Mouse (Mus musculus): ENCODE measurements around the gene Vdr.

DNA sequence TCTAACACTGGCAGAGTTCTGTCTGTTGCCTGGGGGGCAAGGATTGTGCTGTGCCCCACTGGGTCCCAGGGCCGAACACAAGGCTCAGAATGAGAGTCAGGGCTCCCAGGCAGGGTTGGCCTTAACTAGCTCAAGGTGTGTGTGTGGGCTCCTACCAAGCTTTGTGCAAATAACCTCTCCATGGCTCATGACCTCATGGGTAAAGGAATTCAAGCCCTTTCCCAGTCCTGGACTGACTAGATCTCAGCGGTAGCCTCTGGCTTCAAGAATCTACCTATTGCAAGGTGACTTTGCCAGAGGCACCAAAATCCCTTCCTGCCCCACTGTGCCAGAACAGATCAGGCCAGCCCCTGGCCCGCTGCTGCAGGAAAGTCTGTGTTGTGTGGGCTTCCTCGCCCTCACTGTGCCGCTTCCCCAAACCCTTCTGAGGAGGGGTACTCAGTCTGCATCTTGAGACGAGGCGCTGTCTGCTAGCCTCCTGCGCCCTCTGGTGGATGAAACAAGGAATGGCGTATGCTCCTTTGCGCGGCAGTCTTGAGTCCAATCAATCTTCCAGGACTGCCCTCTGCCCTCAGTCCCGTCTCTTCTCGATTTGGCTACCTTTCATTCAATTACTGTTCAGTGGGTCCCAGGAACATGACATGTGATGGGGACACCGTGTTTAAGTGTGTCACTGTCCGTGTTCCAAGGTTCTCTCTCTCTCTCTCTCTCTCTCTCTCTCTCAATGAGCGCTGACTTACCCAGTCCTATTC is 41.9 kb upstream of the Vdr start:
- TF ChIP-seq CTCF (IDR thresholded peaks at IDR 0.05; ENCODE audit: borderline replicate concordance, insufficient read depth, low read depth, low read length) (peak; percentile 96), POLR2A (IDR thresholded peaks at IDR 0.05; ENCODE audit: borderline replicate concordance, insufficient read depth, low read length) (no peak)

Data from cerebellum, adult 2 months (tissue).